Mouse (Mus musculus) heart, postnatal 14 days (tissue): ENCODE data around the gene Dap. TPM values are rescaled to one million over a fixed set of nuclear protein-coding genes. Genes with fewer than 3 reads are reported as not detected.

Experiments
- DNase-seq, 2 experiments: peaks; one replicate each; pipeline ENCODE4 v3.0.0; 2021 to 2022
- intact Hi-C: fragments of 180-260 bp; cut with DNase I; formaldehyde crosslinking; loops from one replicate; pipeline ENCODE4 v1.15.1; 2025
- total RNA-seq, 2 experiments: library from RNA; stranded (reverse); gene quantifications; 2 replicates each; pipeline ENCODE4 v1.2.3; 2021

The Dap gene
- total RNA-seq, 2 experiments from 2014 or later: 22.7 to 22.9 TPM

- DNase-seq: no peak
- intact Hi-C loops: no loop called here
These were observed 34.8 kb downstream of the Dap start for GRCm38 (mm10) chr15:31258693-31259439.

DNA sequence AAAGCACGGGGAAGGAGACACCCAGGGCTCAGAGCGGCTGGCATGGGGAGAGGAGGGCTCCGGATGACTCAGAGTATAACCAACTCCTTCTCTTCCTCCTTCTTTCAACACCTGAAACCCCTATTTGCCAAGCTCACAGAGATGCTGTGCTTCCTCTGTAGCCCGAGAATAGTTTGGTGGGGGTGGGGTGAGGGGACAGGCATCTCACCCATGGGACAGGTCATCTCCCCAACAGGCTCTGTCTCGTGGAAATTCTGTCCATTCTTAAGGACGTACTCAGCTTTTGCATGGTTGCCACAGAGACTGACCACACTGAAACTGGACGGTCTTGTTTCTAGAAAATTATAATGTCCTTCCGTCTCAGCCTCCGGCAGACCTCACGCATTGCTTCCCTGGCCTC, 37.0 kb downstream of the Dap start:
- intact Hi-C loops: loop anchor here (5.0 to 10.0 kb wide), 3 partner anchors 109 to 1226 kb away; no protein-coding TSS in a partner anchor
- no peak for DNase-seq

DNA sequence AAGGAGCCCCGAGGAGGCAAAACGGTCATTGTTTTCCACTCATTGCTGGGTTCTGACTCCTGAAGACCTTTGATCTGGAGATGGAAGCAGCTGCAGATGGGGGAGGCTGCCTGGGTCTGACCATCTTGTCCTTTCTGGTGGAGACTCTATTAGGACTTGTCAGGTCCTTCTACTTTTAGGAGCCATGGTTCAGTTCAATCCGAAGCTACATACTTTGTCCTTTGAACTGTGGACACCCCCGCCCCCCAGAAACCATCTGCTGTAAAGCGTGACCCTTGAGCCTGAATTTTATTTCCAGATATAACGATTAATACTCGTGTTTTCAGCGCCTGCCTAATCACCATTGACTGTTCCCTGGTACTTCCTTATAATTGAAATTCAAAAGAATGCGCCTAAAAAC, 38.2 kb downstream of the Dap start:
- intact Hi-C loops: loop anchor here (5.0 to 10.0 kb wide), 3 partner anchors 110 to 1228 kb away; no protein-coding TSS in a partner anchor
- DNase-seq: no peak

DNA sequence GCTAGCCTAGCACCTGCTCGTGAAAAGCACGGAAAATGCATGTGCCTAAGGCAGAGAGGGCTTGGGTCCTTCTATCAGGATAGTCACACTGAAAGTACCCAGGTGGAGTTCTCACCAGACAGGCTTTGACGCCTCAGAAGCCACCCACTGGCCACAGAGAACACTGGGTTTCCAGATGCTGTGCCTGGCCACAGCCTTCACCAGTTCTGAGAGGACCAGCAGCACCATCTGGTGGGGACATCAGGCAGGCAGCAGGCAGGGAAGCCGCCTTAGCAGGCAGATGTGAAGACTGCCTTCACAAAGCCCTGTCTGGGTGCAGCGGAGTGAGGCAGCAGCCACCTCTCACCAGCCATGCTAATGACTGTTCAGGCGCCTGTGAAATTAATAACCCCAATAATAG, 40.7 kb downstream of the Dap start:
- intact Hi-C loops: loop anchor here (1.0 to 10.0 kb wide), 4 partner anchors 113 to 1230 kb away; no protein-coding TSS in a partner anchor
- DNase-seq: peak; percentile 76 to 86

GRCm38 (mm10) chr15:31265404-31265803, 41.3 kb downstream of the Dap start:
- intact Hi-C loops: loop anchor here (1.0 to 10.0 kb wide), 3 partner anchors 211 to 1231 kb away; no protein-coding TSS in a partner anchor

GRCm38 (mm10) chr15:31265845-31266244, 41.7 kb downstream of the Dap start:
- no peak for DNase-seq
- intact Hi-C loops: loop anchor here (1.0 to 10.0 kb wide), 3 partner anchors 211 to 1231 kb away; no protein-coding TSS in a partner anchor

More at GRCm38 (mm10) chr15:31265404-31265803, 41.3 kb downstream of the Dap start:
- no peak for DNase-seq

- DNase-seq: no peak
- intact Hi-C loops: loop anchor here (10.0 kb wide), 2 partner anchors 213 to 1233 kb away; no protein-coding TSS in a partner anchor
These were observed 44.0 kb downstream of the Dap start for GRCm38 (mm10) chr15:31268148-31268547.

DNA sequence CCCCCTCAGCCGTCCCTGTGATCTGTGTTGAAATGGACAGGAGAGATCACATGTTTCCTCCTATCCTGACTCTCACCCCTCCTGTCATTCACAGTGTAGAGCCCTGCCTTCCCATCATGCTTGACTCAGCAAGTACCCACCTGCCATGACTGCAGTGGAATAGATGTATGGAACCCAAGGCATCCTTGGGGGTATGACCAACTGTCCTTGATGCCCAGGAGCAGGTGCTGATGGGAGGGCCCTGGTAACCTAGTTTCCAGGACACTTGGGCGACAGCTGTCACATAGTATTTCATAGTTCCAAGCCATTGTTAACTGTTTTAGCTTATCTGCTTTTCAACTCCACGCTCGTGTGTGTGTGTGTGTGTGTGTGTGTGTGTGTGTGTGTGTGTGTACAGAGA, 45.4 kb downstream of the Dap start:
- no peak for DNase-seq
- intact Hi-C loops: loop anchor here (10.0 kb wide), 2 partner anchors 215 to 1235 kb away; no protein-coding TSS in a partner anchor

GRCm38 (mm10) chr15:31272695-31273094, 48.6 kb downstream of the Dap start:
- DNase-seq: no peak
- intact Hi-C loops: no loop called here

GRCm38 (mm10) chr15:31273509-31273908, 49.4 kb downstream of the Dap start:
- intact Hi-C loops: no loop called here

GRCm38 (mm10) chr15:31278090-31278489, 54.0 kb downstream of the Dap start:
- intact Hi-C loops: no loop called here

More at GRCm38 (mm10) chr15:31273509-31273908, 49.4 kb downstream of the Dap start:
- DNase-seq: no peak

DNA sequence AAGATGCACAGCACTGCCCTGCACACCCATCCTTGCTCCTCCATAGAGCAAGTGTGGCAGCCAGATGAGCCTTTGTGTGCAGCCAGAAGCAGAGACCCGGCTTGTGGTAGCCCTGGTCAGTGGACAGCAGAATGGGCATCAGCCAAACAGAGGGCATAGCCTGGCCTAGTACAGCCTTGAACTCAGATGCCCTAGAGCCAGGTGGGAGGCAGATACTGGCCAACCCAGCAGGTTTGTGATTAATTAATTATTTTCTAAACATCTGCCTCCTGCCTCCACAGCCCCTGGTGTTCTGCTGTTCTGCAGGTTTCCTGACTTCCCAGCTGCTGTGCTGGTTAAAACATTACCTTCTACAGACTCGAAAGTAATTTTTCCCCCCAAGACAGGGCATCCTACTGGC, 55.0 kb downstream of the Dap start:
- DNase-seq: no peak
- intact Hi-C loops: no loop called here

More at GRCm38 (mm10) chr15:31278090-31278489, 54.0 kb downstream of the Dap start:
- DNase-seq: peak in 1 of 2 experiments; percentile 38

- DNase-seq: no peak
- intact Hi-C loops: no loop called here
These were observed 55.5 kb downstream of the Dap start for GRCm38 (mm10) chr15:31279577-31280004.

GRCm38 (mm10) chr15:31280059-31280458, 55.9 kb downstream of the Dap start:
- no peak for DNase-seq
- intact Hi-C loops: no loop called here

- intact Hi-C loops: no loop called here
- DNase-seq: no peak
These were observed 56.6 kb downstream of the Dap start for GRCm38 (mm10) chr15:31280683-31281082.

GRCm38 (mm10) chr15:31281830-31282229, 57.7 kb downstream of the Dap start:
- no peak for DNase-seq
- intact Hi-C loops: no loop called here

- intact Hi-C loops: no loop called here
These were observed 58.2 kb downstream of the Dap start for GRCm38 (mm10) chr15:31282353-31282752.

DNA sequence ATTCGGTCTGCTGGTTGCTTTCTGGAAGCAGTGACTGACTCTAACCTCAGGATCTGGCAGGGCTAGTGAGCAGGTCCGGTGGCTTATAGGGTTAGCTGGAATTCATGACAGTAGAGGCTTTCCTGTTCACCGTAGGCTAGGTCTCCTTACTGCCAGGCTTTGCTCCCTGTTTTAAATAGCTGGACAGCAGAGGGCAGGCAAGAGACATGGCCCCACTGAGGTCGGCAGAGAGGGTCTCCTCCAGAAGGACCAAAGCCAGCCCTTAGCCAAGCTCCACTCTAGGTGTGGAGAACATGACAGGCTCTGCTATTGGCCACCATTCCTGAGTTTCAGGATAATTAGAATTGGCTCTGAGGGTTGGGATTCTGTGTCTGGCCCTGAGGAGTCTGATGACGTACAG, 60.0 kb downstream of the Dap start:
- DNase-seq: no peak
- intact Hi-C loops: no loop called here

More at GRCm38 (mm10) chr15:31282353-31282752, 58.2 kb downstream of the Dap start:
- DNase-seq: no peak

DNA sequence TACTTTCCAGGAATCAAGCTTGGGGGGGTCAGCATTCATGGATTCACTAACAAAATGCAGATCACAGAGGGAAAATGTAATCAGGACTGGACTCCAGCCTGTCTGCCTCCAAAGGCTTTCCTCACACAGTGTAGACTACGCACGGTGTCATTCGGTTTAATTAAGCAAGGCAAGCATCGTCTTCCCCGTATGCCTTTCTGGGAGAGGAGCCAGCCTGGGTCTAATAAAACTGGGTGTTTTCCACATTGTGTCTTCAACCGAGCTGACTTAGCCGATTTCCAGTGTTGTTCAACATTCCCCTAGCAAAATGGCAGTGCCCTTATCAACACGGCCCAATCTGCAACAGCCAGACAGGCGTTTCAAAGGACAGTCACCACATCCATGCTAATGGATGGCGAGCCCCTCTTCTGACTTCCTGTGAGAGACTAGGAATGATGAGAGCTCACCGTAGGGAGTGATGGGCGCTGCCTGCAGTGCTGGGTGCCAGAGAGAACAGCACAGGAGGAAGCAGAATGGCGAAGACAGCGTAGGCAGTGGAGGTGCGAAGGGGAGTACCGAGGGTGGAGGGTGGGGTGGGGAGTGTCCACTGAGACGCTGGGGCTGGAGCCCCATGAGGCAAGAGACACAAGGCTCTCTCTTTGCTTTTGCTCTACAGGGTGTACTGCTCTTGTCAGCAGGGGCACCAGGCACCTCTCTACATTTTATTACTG, 61.0 kb downstream of the Dap start:
- intact Hi-C loops: no loop called here
- no peak for DNase-seq

- intact Hi-C loops: no loop called here
- no peak for DNase-seq
These were observed 61.6 kb downstream of the Dap start for GRCm38 (mm10) chr15:31285695-31286094.

DNA sequence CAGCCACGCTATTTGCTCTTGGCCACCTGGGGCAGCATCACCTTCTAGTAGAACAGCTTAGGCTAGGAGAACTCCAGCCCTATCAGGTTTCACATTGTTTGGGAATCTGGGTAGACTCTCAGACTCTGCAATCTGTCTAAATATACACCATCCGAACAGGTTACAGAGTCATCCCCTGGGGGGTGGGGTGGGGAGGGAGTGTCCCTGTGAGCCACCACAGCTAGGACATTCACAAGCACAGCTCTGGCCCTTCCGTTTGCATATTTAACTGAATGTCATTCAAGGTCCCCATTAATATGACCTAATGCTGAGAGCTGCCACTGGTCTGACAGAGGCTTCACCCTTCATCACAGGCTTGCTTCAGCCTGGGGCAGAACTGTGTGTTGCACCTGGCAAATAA, 68.5 kb downstream of the Dap start:
- DNase-seq: no peak

More for the DNA sequence above, 68.5 kb downstream of the Dap start:
- intact Hi-C loops: no loop called here
